Mouse (Mus musculus) ES-E14 (cell line): Measurements from ENCODE around the gene Rint1. TPM values are rescaled to one million over a fixed set of nuclear protein-coding genes. Genes with fewer than 3 reads are reported as not detected.

Experiments
- DNase-seq: peaks from one replicate; pipeline ENCODE4 v3.0.0-alpha.2; 2013; ENCODE audit warnings: low read depth, low spot score
- H3K27ac ChIP-seq: 2 replicates; pipeline ENCODE4 v1.5.1; 2012; ENCODE audit warnings: low read depth, mild to moderate bottlenecking, low read length, moderate library complexity, mixed read lengths; ENCODE audit not compliant: poor library complexity, insufficient read depth, severe bottlenecking
- H3K36me3 ChIP-seq: 2 replicates; pipeline ENCODE4 v1.6.1; 2012; ENCODE audit warnings: mild to moderate bottlenecking, low read length, moderate library complexity, mixed read lengths; ENCODE audit not compliant: control insufficient read depth, poor library complexity, insufficient read depth, severe bottlenecking
- H3K4me1 ChIP-seq, 2 experiments: fragments of 150-350 bp in 1 of 2; sonication (generic) in 1 of 2; 2 replicates each; pipeline ENCODE4 v1.6.1; 2012; ENCODE audit warnings: low read length in 2 of 2, mild to moderate bottlenecking in 1 of 2, mixed read lengths in 1 of 2; ENCODE audit not compliant: control insufficient read depth in 2 of 2, insufficient read depth in 2 of 2, poor library complexity in 1 of 2
- H3K4me3 ChIP-seq, 2 experiments: fragments of 150-350 bp in 1 of 2; sonication (generic) in 1 of 2; 2 replicates each; pipeline ENCODE4 v1.5.1; 2012; ENCODE audit warnings: low read length in 2 of 2, low read depth in 1 of 2, mild to moderate bottlenecking in 1 of 2, mixed read lengths in 1 of 2; ENCODE audit not compliant: insufficient read depth in 1 of 2, poor library complexity in 1 of 2, severe bottlenecking in 1 of 2
- H3K9ac ChIP-seq: 2 replicates; pipeline ENCODE4 v1.6.1; 2012; ENCODE audit warnings: low read depth, mild to moderate bottlenecking, low read length, mixed read lengths; ENCODE audit not compliant: poor library complexity, insufficient read depth, severe bottlenecking
- H3K9me3 ChIP-seq: fragments of 150-350 bp; sonication (generic); 2 replicates; pipeline ENCODE4 v1.6.1; 2012; ENCODE audit warnings: low read depth, mild to moderate bottlenecking, low read length; ENCODE audit not compliant: control insufficient read depth, insufficient read depth
- CHD2 ChIP-seq: IDR thresholded peaks from 2 replicates; pipeline ENCODE4 v1.6.1; 2014; ENCODE audit warnings: mild to moderate bottlenecking, low read depth, low read length, inconsistent platforms
- HCFC1 ChIP-seq: IDR thresholded peaks from 2 replicates; pipeline ENCODE4 v1.6.1; 2012; ENCODE audit warnings: low read length, inconsistent platforms, borderline replicate concordance; ENCODE audit not compliant: insufficient read depth
- MAFK ChIP-seq: IDR thresholded peaks from 2 replicates; pipeline ENCODE4 v1.6.1; 2014; ENCODE audit warnings: mild to moderate bottlenecking, low read depth, low read length, inconsistent platforms; ENCODE audit not compliant: insufficient read depth
- ZC3H11A ChIP-seq: IDR thresholded peaks from 2 replicates; pipeline ENCODE4 v1.6.1; 2012; ENCODE audit warnings: low read depth, mild to moderate bottlenecking, inconsistent platforms, low read length, borderline replicate concordance
- ZNF384 ChIP-seq: IDR thresholded peaks from 2 replicates; pipeline ENCODE4 v1.6.1; 2012; ENCODE audit warnings: low read depth, low read length, inconsistent platforms
- in situ Hi-C, 2 experiments: fragments of 600-800 bp; cut with MboI; formaldehyde crosslinking; loops; one replicate each; pipeline ENCODE4 v1.15.1; 2025; ENCODE audit warnings: low sequenced_read_pairs in 2 of 2, inconsistent platforms in 1 of 2; ENCODE audit not compliant: unreplicated experiment in 2 of 2
- total RNA-seq: library from RNA; depleted of rRNA; stranded (reverse); fragments of 300-350 nt; gene quantifications from 2 replicates; pipeline ENCODE4 v1.2.3, GENCODE M21; 2012

Rint1 gene
- total RNA-seq, 1 experiment: 12.0 TPM

- no peaks in the 10 kb centered on the region for H3K4me1 ChIP-seq
- DNase-seq: no peak
- H3K4me3 ChIP-seq: no peak overlapping the region
- no peak for TF ChIP-seq ZC3H11A
- in situ Hi-C loops: no loop called here
- no peaks in the 10 kb centered on the region for H3K9me3 ChIP-seq
- H3K9ac ChIP-seq: no peak overlapping the region
- H3K27ac ChIP-seq: no peak overlapping the region
- H3K36me3 ChIP-seq: no peaks in the 10 kb centered on the region
These were observed 74.2 kb downstream of the Rint1 start for GRCm38 (mm10) chr5:23861721-23862120.

- no peaks in the 10 kb centered on the region for H3K9me3 ChIP-seq
- in situ Hi-C loops: no loop called here
- H3K4me1 ChIP-seq: no peaks in the 10 kb centered on the region
- H3K9ac ChIP-seq: no peak overlapping the region
- H3K27ac ChIP-seq: no peak overlapping the region
- no peak for TF ChIP-seq ZC3H11A
- TF ChIP-seq ZNF384: no peak
- no peak for TF ChIP-seq MAFK
- no peak for TF ChIP-seq CHD2
- no peak for TF ChIP-seq HCFC1
- no peak for DNase-seq
- H3K4me3 ChIP-seq: no peak overlapping the region
- no peaks in the 10 kb centered on the region for H3K36me3 ChIP-seq
These were observed 74.8 kb downstream of the Rint1 start for GRCm38 (mm10) chr5:23862291-23862690.

- in situ Hi-C loops: no loop called here
- Histone ChIP-seq H3K9me3 (no peaks in the 10 kb centered on the region), H3K36me3 (no peaks in the 10 kb centered on the region), H3K9ac (no peak overlapping the region), H3K27ac (no peak overlapping the region), H3K4me3 (no peak overlapping the region), H3K4me1 (no peaks in the 10 kb centered on the region)
- DNase-seq: no peak
- TF ChIP-seq ZC3H11A (no peak), CHD2 (no peak), MAFK (no peak), HCFC1 (no peak), ZNF384 (no peak)
These were observed 75.9 kb downstream of the Rint1 start for GRCm38 (mm10) chr5:23863166-23864053.

GRCm38 (mm10) chr5:23864054-23864965, 76.8 kb downstream of the Rint1 start:
- Histone ChIP-seq H3K4me3 (no peak overlapping the region), H3K27ac (no peak overlapping the region), H3K4me1 (no peaks in the 10 kb centered on the region), H3K36me3 (no peaks in the 10 kb centered on the region), H3K9me3 (no peaks in the 10 kb centered on the region), H3K9ac (no peak overlapping the region)
- in situ Hi-C loops: no loop called here
- DNase-seq: no peak
- TF ChIP-seq ZC3H11A (no peak), CHD2 (no peak), MAFK (no peak), ZNF384 (no peak), HCFC1 (no peak)
